Mouse (Mus musculus): ENCODE results near the gene Arhgef40.
A peak's percentile ranks its signal among the peaks of the same experiment; 100 is the strongest.

The Arhgef40 gene

GRCm38 (mm10) chr14:52005141-52005540, 20.6 kb downstream of the Arhgef40 start:
- DNase-seq, result no peak

- no peak for DNase-seq
Observed at GRCm38 (mm10) chr14:52005616-52006015, 21.1 kb downstream of the Arhgef40 start.

DNA sequence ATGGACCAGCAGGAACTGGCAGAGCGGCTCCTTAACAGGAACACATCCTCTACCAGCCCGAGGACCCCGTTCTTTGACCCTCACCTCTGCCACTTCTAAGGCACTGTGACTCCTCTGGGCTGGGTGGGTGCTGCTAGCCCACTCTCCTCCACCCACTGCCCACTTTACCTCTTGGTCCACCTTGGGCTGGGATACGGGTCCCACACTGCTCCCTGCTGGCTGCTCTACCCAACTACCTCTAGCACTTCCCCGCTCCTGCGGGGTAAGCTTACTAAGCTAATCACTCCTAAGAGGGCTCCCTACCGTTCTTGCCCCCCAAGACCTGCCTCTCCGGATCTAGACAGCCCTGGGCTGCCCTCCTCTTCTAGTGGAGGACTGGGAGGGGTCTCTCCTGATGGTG, 21.7 kb downstream of the Arhgef40 start:
- DNase-seq, result no peak

DNA sequence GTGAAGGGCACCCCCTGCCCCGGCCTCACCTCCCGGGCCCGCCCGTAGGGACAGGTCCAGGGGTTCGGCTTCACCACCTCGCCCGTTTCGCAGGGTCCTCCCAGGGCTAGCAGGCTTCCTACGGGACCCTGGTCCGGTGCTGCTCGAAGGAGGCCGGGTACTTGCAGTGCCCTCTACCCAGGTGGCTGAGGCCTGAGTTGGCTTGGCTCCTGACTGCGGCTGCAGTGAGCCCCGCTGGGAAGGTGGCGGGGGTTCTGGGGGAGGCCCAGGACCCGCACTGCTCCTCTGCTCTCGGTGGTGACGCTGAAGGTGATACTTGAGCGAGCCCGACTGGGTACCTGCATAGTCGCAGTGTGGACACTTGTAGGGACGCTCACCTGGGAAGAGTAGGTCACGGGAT, 22.3 kb downstream of the Arhgef40 start:
- no peak for DNase-seq

- peak; percentile 76 to 92 for DNase-seq
Observed at GRCm38 (mm10) chr14:52008321-52009203, 24.0 kb downstream of the Arhgef40 start.

GRCm38 (mm10) chr14:52009361-52009760, 24.8 kb downstream of the Arhgef40 start:
- no peak for DNase-seq

GRCm38 (mm10) chr14:52009841-52010240, 25.3 kb downstream of the Arhgef40 start:
- DNase-seq, result no peak

GRCm38 (mm10) chr14:52010446-52011111, 26.1 kb downstream of the Arhgef40 start:
- no peak for DNase-seq

DNA sequence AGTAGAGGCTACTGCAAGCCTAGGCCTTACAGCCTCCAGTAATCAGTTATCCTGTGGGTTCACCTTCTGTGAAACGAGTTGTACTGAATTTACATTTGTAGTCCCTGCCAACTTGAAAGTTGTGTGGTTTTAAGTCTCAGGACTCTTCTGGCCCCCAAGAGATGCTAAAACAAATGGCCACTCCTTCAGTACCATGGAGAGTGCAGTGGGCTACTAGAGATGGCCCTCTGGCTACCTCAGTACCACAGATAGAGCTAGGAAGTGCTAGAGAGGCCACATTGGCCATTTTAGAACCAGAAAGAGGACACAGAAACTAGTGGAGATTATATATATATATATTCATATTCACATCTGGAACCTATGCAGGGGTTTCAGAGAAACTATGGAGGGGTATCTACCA, 27.2 kb downstream of the Arhgef40 start:
- DNase-seq, result no peak

DNA sequence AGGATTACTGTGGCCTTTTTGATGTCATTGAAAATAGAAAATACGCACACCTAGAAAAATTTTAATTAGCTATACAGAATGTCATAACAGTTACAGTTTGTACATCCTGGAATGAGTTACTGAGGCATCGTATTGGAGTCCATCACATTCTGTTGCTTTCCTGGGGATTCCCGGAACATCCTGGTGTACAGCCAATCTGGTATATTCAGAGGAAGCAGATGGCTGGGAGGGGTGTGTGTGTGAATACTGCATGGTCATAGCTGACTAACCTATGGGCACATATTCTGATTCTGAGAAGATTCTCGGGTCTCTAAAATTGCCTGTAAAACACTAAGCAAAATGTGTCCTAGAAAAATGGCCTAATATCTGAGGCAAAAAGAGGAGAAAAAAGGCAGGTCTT, 27.6 kb downstream of the Arhgef40 start:
- no peak for DNase-seq

DNA sequence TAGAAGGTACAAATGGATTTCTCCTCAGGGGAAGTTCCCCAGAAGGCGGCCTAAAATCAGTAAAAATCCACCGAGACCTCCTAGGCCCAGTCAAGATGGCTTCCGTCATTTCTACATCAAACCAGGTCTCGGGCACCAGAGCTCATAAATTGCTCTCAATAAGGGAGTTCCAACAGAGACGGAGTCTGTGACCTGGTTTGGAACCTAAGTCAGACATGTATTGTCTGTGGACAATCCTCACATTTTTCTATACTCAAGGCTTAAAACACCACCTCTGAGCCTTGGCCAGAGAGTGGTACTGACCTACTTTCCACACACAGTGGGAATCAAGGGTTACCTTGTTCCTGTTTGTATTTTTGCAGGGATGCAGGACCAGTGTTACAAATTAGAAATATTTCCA, 28.0 kb downstream of the Arhgef40 start:
- no peak for DNase-seq

DNA sequence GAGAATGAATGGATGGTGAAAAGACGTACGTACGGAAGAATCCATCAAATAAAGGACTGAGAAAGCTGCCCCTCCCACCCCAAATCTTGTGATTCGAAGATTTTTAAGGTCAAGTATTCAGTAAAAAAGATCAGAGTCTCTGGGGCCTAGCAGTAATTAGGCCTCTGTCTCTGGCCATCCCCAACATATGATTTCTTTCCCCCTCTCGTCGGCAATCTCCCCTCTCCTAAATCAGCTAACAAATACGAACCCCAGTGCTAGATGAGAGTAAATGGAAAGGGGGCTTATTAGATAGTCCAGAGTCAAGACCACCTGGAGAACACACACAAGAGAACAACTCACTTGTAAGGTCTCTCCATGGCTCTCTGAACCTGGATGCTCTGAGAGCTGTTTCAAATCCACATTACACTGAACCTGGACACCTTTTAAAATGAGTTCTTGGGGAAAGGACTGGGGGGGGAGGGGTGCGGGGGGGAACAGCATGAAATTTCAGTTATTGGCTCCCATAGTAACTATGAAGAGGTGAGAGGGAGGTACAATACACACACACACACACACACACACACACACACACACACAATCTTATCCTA, 28.6 kb downstream of the Arhgef40 start:
- DNase-seq, result no peak

- peak; percentile 25 to 40 for DNase-seq
Observed at GRCm38 (mm10) chr14:52013771-52014219, 29.3 kb downstream of the Arhgef40 start.

- DNase-seq, result no peak
Observed at GRCm38 (mm10) chr14:52014271-52014760, 29.8 kb downstream of the Arhgef40 start.

- DNase-seq, result peak in 1 of 2 experiments; percentile 33
Observed at GRCm38 (mm10) chr14:52014761-52015311, 30.3 kb downstream of the Arhgef40 start.

GRCm38 (mm10) chr14:52015445-52016100, 31.1 kb downstream of the Arhgef40 start, which contains the start of gene Tmem253:
Gene Tmem253 (plus strand): TSS chr14:52015658.
- no peak for DNase-seq

GRCm38 (mm10) chr14:52016625-52017405, 32.3 kb downstream of the Arhgef40 start:
- DNase-seq, result no peak

GRCm38 (mm10) chr14:52017662-52018061, 33.1 kb downstream of the Arhgef40 start:
- DNase-seq, result no peak

DNA sequence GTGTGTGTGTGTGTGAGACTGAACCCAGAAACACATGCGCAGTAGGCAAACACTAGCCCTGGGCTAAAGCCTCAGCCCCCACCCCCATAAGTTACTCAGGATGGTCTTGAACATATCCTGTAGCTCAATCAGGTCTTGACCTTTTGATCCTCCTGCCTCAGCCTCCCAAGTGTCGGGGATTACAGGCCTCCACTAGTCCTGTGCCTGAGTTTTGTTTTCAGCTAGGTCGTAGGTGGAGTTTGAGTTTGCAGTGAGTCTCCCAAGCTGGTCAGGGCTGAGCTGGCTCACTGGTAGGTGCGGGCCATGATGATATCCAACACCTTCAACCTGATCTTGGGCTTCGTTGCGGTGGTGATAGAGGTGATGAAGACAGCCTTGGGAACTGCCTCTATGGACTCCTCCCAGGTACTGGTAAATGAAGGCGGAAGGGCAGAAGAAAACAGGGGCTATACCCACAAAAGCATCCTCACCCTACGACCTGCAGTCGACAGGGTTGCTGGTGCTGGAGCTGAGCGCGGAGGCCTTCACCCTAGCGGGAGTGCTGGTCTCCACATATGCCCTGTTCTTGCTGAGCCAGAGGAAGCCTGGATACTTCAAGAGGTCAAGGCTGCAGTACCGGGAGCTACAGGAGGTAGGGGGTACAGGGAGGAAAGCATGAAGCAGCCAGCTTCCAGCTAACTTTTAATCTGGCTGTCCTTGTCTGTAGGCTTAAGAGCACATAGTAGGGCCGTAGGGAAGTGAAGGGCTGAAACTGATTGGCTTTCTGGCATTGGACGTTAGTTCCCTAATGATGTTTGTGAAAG, 33.9 kb downstream of the Arhgef40 start:
- DNase-seq, result no peak

DNA sequence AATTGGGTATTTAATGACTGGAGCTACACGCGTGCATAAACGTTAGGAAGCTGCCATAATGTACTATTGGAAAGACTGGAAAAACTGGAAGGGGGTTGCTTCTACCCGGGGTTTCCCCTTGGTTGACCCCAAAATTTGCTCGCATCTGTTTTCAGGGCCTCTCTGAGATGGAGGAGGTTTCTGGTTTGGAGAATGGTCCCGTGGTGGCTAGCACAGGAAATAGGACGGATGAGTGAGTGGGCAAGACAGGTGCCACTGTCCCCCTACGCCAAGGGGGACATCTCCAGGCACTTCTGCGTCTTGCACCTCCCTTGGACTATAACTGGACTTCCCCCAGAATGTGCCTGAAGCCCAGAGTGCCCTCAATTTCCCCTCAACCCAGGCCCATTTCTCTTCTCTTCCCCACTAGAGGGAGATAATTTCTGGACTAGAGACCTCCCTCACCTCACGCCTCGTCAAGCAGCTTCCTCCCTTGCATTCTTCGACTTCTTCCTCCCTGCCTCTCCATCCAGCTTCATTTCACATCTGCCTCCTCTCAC, 34.6 kb downstream of the Arhgef40 start:
- DNase-seq, result no peak

Data from spleen, adult 18-20 months (tissue).